Mouse (Mus musculus) small intestine, adult 2 months (tissue): ENCODE measurements around the gene Dlk2.

Experiments
- CTCF ChIP-seq: fragments of 200-500 bp; IDR thresholded peaks from 2 replicates; pipeline ENCODE4 v1.5.1; 2012; ENCODE audit warnings: low read depth, mild to moderate bottlenecking, control low read depth, inconsistent platforms, low read length, moderate library complexity, mixed read lengths; ENCODE audit not compliant: insufficient replicate concordance, insufficient read length; ENCODE audit errors: extremely low read depth
- POLR2A ChIP-seq: fragments of 200-500 bp; IDR thresholded peaks from 2 replicates; pipeline ENCODE4 v1.6.1; 2012; ENCODE audit warnings: low read depth, mild to moderate bottlenecking, control low read depth, inconsistent platforms, low read length, moderate library complexity

DNA sequence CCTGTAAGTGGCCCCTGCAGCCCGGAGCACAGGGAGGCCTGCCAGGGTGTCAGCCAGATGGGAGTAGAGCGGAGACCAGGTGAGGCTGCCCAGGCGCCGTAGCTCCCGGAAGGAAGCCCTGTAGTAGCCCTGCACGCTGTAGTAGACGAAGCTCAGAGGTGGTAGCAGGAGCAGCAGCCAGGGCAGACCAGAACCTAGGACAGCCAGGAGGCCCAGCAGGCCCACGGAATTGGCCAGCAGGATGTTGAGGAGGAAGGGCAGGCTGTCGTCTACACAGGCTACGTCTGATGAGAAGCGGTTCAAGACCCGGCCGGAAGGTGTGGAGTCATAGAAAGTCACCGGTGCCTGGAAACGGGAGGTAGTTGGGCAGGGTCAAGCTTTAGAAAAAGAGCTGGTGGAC, 9.7 kb downstream of the Dlk2 start:
- no peak for TF ChIP-seq POLR2A
- no peak for TF ChIP-seq CTCF
